ENCODE assay signal across 15 mouse cellular contexts in the genomic region with DNA sequence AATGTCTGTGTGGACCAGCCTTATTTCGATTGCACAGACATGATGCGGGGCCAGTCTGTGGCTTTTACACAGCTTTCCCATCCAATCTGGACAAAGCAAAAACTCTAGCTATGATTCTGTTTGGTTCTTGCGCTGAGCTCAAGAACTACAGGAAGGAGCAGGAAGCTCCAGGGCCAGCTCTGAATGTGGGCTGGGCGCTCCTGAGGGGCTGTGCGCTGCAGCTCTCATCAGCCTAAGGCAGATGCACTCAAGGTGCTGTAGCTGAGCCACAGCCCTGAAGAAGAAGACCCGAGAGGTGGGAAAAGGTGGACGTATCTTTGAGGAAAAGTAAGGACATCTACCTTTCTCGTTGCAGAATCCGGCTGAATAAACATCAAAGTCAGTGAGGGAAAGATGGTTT.
"Had no signal": no experiment of that assay in that cellular context is flagged by ENCODE, and none has a peak within 500 bp of the region (broad histone marks: within the 10 kb centered on the region; RNA-seq: fewer than 3 reads in every experiment).

No protein-coding gene starts in this region.

- H3K36me3 ChIP-seq: kidney, embryonic 15.5 days; liver, embryonic 15.5 days; midbrain, embryonic 12.5 days; stomach, embryonic 15.5 days had no signal

- H3K4me2 ChIP-seq: kidney, embryonic 15.5 days; liver, embryonic 11.5 days; liver, embryonic 15.5 days; lung, embryonic 14.5 days; midbrain, embryonic 12.5 days; stomach, embryonic 15.5 days had no signal

- H3K27ac ChIP-seq: kidney, embryonic 15.5 days; left cerebral cortex, adult 2 months; limb, embryonic 10.5 days; liver, embryonic 15.5 days; stomach, embryonic 15.5 days had no signal

- H3K9me3 ChIP-seq: kidney, embryonic 15.5 days; liver, embryonic 15.5 days; midbrain, embryonic 12.5 days; stomach, embryonic 15.5 days had no signal

- H3K4me3 ChIP-seq: kidney, embryonic 15.5 days; left cerebral cortex, adult 2 months; limb, embryonic 10.5 days; liver, embryonic 15.5 days; midbrain, embryonic 12.5 days; stomach, embryonic 15.5 days had no signal

- DNase-seq: kidney, adult 2 months; kidney, postnatal 14 days; lung, embryonic 14.5 days; lung, postnatal 10 days; lung, postnatal 4 days; right cerebral cortex, postnatal 14 days; thymus, adult 2 months; thymus, postnatal 25 days had no signal

- H3K9ac ChIP-seq: kidney, embryonic 15.5 days; liver, embryonic 15.5 days; lung, embryonic 14.5 days; midbrain, embryonic 12.5 days; stomach, embryonic 15.5 days had no signal

- H3K27me3 ChIP-seq: kidney, embryonic 15.5 days; liver, embryonic 15.5 days; midbrain, embryonic 12.5 days; stomach, embryonic 15.5 days had no signal

- H3K4me1 ChIP-seq: kidney, embryonic 15.5 days; limb, embryonic 10.5 days; liver, embryonic 15.5 days; midbrain, embryonic 12.5 days; stomach, embryonic 15.5 days had no signal
